Mouse (Mus musculus) MEL (cell line): ENCODE results near the gene Gm20696.

Source experiments
- CTCF ChIP-seq, 3 experiments: IDR thresholded peaks in 2 of 3; conservative IDR thresholded peaks in 1 of 3; 2 replicates each; pipeline ENCODE4 v1.5.1; 2011 to 2012; ENCODE audit warnings: low read length in 3 of 3, low read depth in 2 of 3, mild to moderate bottlenecking in 2 of 3, improper control_type of control experiment in 1 of 3, inconsistent platforms in 1 of 3, mixed read lengths in 1 of 3, moderate library complexity in 1 of 3; ENCODE audit not compliant: control insufficient read depth in 1 of 3, insufficient read depth in 1 of 3, poor library complexity in 1 of 3, severe bottlenecking in 1 of 3
- ELF1 ChIP-seq: IDR thresholded peaks from 2 replicates; pipeline ENCODE4 v1.6.1; 2014; ENCODE audit warnings: low read depth, mild to moderate bottlenecking, inconsistent platforms, low read length, improper control_type of control experiment, moderate library complexity
- EP300 ChIP-seq, 2 experiments: IDR thresholded peaks; 2 replicates each; pipeline ENCODE4 v1.6.1; 2011; ENCODE audit warnings: improper control_type of control experiment in 2 of 2, low read length in 2 of 2, low read depth in 1 of 2, mild to moderate bottlenecking in 1 of 2
- JUND ChIP-seq: IDR thresholded peaks from 2 replicates; pipeline ENCODE4 v1.6.1; 2011; ENCODE audit warnings: low read depth, mild to moderate bottlenecking, improper control_type of control experiment, low read length
- MAFK ChIP-seq: IDR thresholded peaks from 2 replicates; pipeline ENCODE4 v1.6.1; 2011; ENCODE audit warnings: low read depth, mild to moderate bottlenecking, low read length, improper control_type of control experiment, borderline replicate concordance
- MEF2A ChIP-seq: IDR thresholded peaks from 2 replicates; pipeline ENCODE4 v1.6.1; 2014; ENCODE audit warnings: low read depth, mild to moderate bottlenecking, inconsistent platforms, low read length, improper control_type of control experiment; ENCODE audit not compliant: poor library complexity, insufficient replicate concordance, severe bottlenecking; ENCODE audit errors: extremely low read depth
- ZKSCAN1 ChIP-seq: IDR thresholded peaks from 2 replicates; pipeline ENCODE4 v1.6.1; 2012; ENCODE audit warnings: low read depth, mild to moderate bottlenecking, inconsistent platforms, low read length, improper control_type of control experiment, moderate library complexity

GRCm38 (mm10) chr6:99282866-99283657, 383.5 kb downstream of the Gm20696 start:
- TF ChIP-seq ELF1, result no peak
- TF ChIP-seq CTCF (IDR thresholded peaks at IDR 0.05 in 2 of 3, conservative IDR thresholded peaks at IDR 0.05 in 1 of 3; ENCODE audit: control insufficient read depth in 1 of 3, insufficient read depth in 1 of 3, low read depth in 2 of 3, low read length in 3 of 3, poor library complexity in 1 of 3, severe bottlenecking in 1 of 3), result no peak
- TF ChIP-seq EP300 (IDR thresholded peaks at IDR 0.05; ENCODE audit: low read depth in 1 of 2, low read length in 2 of 2), result peak; percentile 84 to 85
- TF ChIP-seq MAFK, result no peak
- TF ChIP-seq JUND, result no peak
- TF ChIP-seq ZKSCAN1, result no peak
- TF ChIP-seq MEF2A, result no peak
